Mouse (Mus musculus): ENCODE results near the gene Snn. TPM values are rescaled to one million over a fixed set of nuclear protein-coding genes. Genes with fewer than 3 reads are reported as not detected.

The Snn gene
- total and polyA plus RNA-seq, 3 experiments = 22.6 to 32.3 (median 23.9) TPM

DNA sequence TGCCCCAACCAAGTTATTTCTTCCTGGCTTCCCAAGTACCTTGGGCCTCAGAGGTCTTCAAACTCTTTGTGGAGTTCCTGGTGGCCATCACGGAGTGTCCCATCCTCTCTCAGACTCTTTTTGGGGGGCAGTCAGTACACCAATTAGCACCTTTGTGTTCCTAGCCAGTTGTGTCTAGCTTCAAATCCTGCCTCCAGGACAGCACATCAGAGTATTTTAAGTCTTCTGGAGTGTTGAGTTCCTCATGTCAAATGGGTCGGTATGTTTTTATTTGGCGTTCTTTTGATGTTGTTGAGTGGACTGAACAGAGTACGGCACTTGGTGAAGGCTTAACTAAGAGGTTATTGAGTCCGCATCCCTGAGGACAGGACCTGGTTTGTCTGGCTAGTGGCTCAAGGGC, 4.7 kb downstream of the Snn start:
- peaks cover 27% of the 10 kb centered on the region for H3K4me1 ChIP-seq (ENCODE audit: control insufficient read depth, insufficient read depth, low read length)
- peak overlapping the region; percentile 95 for H3K27ac ChIP-seq
- no peak for TF ChIP-seq CTCF (IDR thresholded peaks at IDR 0.05)
- no peak for TF ChIP-seq POLR2A (IDR thresholded peaks at IDR 0.05; ENCODE audit: insufficient read depth, low read depth, low read length)
- TF ChIP-seq EP300 (IDR thresholded peaks at IDR 0.05; ENCODE audit: insufficient read depth, low read depth, low read length) = no peak
- DNase-seq = no peak
- peak overlapping the region; percentile 47; the same call in 1 of the 2 replicates for H3K4me3 ChIP-seq
- WGBS = 61% methylated on average over 5 of the region's 5 CpGs
- no peaks in the 10 kb centered on the region for H3K27me3 ChIP-seq (ENCODE audit: control insufficient read depth, insufficient read depth, low read length)
- peaks cover 3% of the 10 kb centered on the region for H3K36me3 ChIP-seq (ENCODE audit: control insufficient read depth, insufficient read depth, low read length)
- H3K79me2 ChIP-seq (replicated peaks; ENCODE audit: control insufficient read depth, insufficient read depth, low read length) = no peaks in the 10 kb centered on the region
- intact Hi-C loops (cut with DNase I) = no loop called here
- no peak overlapping the region for H3K9ac ChIP-seq (ENCODE audit: low read depth, low read length)

DNA sequence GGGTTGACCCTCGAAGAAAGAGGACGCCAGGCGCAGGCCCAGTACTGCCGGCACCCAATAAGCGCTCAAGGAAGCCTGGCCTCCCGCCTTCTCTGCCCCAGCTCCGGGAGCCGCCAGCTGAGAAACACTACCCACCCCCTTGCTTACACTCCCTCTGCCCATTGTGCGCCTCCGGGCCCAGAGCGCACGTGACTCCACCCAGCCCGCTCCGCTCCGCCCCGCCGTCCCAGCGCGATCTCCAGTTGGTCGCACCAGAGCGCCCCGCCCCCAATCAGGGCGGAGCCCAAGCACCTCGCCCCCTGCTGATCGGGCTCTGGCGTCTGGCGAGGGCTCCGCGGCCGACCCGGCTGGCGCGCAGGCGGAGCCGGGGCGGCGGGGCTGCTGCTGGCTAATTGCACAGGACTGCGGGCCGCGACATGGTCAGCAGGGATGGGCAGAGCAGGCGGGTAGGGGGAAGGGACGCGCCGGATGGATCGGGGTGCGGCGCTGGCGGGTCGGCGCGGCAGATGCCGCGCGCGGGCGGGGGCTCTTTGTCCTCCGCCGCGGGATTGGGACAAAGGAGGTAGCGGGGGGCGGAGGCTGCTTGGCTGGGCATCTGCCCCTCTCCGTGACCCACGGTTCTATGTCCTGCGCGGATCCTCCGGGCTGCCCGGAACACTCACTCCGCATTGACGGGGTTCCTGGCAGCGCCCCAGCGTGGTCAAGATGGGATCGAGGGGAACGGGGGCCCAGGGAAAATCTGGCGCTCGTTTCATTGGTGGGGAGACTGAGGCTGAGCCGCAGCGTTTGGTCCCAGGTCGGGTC, 5.5 kb downstream of the Snn start, which contains the start of gene Litaf:
Gene Litaf, minus strand, starts transcription at position 129 of the 804 bp plus-strand sequence.
- H3K9ac ChIP-seq (ENCODE audit: low read depth, low read length) = peak within 1 kb of the TSS; percentile 94
- intact Hi-C loops (cut with DNase I) = loop anchor here (2.0 kb wide), 2 partner anchors 29 to 67 kb away; no protein-coding TSS in a partner anchor
- WGBS = under 1% methylated on average over 78 of the region's 78 CpGs
- H3K4me3 ChIP-seq = peak within 1 kb of the TSS; percentile 88
- peak; percentile 51 for TF ChIP-seq CTCF (IDR thresholded peaks at IDR 0.05)
- TF ChIP-seq POLR2A (IDR thresholded peaks at IDR 0.05; ENCODE audit: insufficient read depth, low read depth, low read length) = peak; percentile 67
- no peak for TF ChIP-seq EP300 (IDR thresholded peaks at IDR 0.05; ENCODE audit: insufficient read depth, low read depth, low read length)
- no peaks in the 10 kb centered on the region for H3K27me3 ChIP-seq (ENCODE audit: control insufficient read depth, insufficient read depth, low read length)
- H3K27ac ChIP-seq = peak within 1 kb of the TSS; percentile 95
- peaks cover 3% of the 10 kb centered on the region for H3K36me3 ChIP-seq (ENCODE audit: control insufficient read depth, insufficient read depth, low read length)
- no peaks in the 10 kb centered on the region for H3K79me2 ChIP-seq (replicated peaks; ENCODE audit: control insufficient read depth, insufficient read depth, low read length)
- DNase-seq = peak; percentile 98 to 99
- peaks cover 30% of the 10 kb centered on the region for H3K4me1 ChIP-seq (ENCODE audit: control insufficient read depth, insufficient read depth, low read length)

DNA sequence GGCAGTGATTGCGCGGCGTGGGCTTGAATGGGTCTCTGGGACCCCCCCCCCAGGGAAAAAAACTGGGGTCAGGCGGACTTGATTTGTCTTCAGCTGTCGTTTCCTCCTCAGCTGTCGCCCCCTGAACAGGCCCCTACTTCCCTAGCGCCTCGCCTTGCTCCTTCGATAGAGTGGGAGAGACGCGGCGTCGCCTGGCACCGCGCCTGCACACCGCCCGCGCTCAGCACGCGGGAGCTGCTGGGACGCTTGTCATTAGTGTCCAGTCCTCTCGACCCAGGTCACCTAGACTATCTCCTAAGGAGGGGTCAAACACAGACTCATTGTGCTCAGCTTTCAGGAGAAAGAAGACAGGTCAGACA, 6.1 kb downstream of the Snn start:
- Histone ChIP-seq H3K79me2 (replicated peaks; ENCODE audit: control insufficient read depth, insufficient read depth, low read length) (no peaks in the 10 kb centered on the region), H3K27ac (peak overlapping the region; percentile 95), H3K4me3 (peak overlapping the region; percentile 88), H3K36me3 (ENCODE audit: control insufficient read depth, insufficient read depth, low read length) (peaks cover 3% of the 10 kb centered on the region), H3K4me1 (ENCODE audit: control insufficient read depth, insufficient read depth, low read length) (peaks cover 34% of the 10 kb centered on the region), H3K27me3 (ENCODE audit: control insufficient read depth, insufficient read depth, low read length) (no peaks in the 10 kb centered on the region), H3K9ac (ENCODE audit: low read depth, low read length) (peak overlapping the region; percentile 94)
- intact Hi-C loops (cut with DNase I) = loop anchor here (2.0 kb wide), 2 partner anchors 30 to 66 kb away; no protein-coding TSS in a partner anchor
- WGBS = under 1% methylated on average over 22 of the region's 22 CpGs
- DNase-seq = peak; percentile 65 to 71
- TF ChIP-seq POLR2A (IDR thresholded peaks at IDR 0.05; ENCODE audit: insufficient read depth, low read depth, low read length) (no peak), CTCF (IDR thresholded peaks at IDR 0.05) (no peak), EP300 (IDR thresholded peaks at IDR 0.05; ENCODE audit: insufficient read depth, low read depth, low read length) (no peak)

DNA sequence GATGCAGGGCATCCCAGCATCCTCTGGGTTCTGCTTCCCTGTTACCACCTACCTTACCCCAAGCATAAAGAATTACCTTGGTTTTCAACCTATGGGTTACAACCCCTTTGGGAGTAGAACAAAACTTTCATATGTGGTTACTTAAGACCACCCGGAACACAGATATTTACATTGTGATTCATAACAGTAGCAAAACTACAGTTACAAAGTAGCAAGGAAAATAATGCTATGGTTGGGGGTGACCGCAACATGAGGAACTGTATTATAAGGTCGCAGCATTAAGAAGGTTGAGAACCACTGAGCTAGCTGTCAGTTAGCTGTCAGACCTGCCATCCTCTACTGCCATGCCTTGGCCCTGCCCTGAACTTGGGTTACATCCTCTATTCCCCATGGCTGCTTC, 7.9 kb downstream of the Snn start:
- peak overlapping the region; percentile 71 for H3K27ac ChIP-seq
- 89% methylated on average over 3 of the region's 3 CpGs for WGBS
- H3K36me3 ChIP-seq (ENCODE audit: control insufficient read depth, insufficient read depth, low read length) = no peaks in the 10 kb centered on the region; the same call in 1 of the 2 replicates
- H3K9ac ChIP-seq (ENCODE audit: low read depth, low read length) = no peak overlapping the region
- no peak overlapping the region for H3K4me3 ChIP-seq
- intact Hi-C loops (cut with DNase I) = loop anchor here (2.0 kb wide), 1 partner anchor 24 kb away; no protein-coding TSS in a partner anchor
- H3K79me2 ChIP-seq (replicated peaks; ENCODE audit: control insufficient read depth, insufficient read depth, low read length) = 0 out of 2 replicates have a peak, but pooled peaks cover 2% of the 10 kb centered on the region
- DNase-seq = no peak
- H3K27me3 ChIP-seq (ENCODE audit: control insufficient read depth, insufficient read depth, low read length) = no peaks in the 10 kb centered on the region
- TF ChIP-seq POLR2A (IDR thresholded peaks at IDR 0.05; ENCODE audit: insufficient read depth, low read depth, low read length) = no peak
- no peak for TF ChIP-seq EP300 (IDR thresholded peaks at IDR 0.05; ENCODE audit: insufficient read depth, low read depth, low read length)
- TF ChIP-seq CTCF (IDR thresholded peaks at IDR 0.05) = no peak
- peaks cover 30% of the 10 kb centered on the region for H3K4me1 ChIP-seq (ENCODE audit: control insufficient read depth, insufficient read depth, low read length)

DNA sequence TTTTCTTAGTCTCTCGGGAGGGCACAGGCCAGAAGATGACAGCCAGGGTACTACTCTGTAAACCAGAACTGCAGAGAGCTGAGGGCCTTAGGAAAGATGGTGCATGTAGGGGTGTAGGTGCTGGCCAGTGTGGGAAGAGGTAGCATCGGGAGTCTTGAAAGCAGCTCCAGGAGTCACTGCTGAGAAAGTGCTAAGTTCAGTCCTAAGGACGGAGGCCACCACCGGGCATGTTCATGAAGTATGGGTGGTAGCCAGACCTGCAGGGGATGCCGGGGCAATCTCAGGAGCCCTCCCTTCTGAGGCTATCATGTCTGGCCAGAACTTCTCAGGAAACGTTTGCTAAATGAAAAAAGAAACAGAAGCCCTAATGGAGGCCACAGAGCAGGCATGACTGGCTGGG, 8.5 kb downstream of the Snn start:
- Histone ChIP-seq H3K9ac (ENCODE audit: low read depth, low read length) (no peak overlapping the region), H3K4me3 (no peak overlapping the region), H3K4me1 (ENCODE audit: control insufficient read depth, insufficient read depth, low read length) (peaks cover 27% of the 10 kb centered on the region), H3K36me3 (ENCODE audit: control insufficient read depth, insufficient read depth, low read length) (no peaks in the 10 kb centered on the region; the same call in 1 of the 2 replicates), H3K27me3 (ENCODE audit: control insufficient read depth, insufficient read depth, low read length) (no peaks in the 10 kb centered on the region), H3K79me2 (replicated peaks; ENCODE audit: control insufficient read depth, insufficient read depth, low read length) (peaks cover 4% of the 10 kb centered on the region; the same call in 1 of the 2 replicates), H3K27ac (peak overlapping the region; percentile 71)
- no peak for DNase-seq
- intact Hi-C loops (cut with DNase I) = loop anchor here (2.0 kb wide), 1 partner anchor 24 kb away; no protein-coding TSS in a partner anchor
- 38% methylated on average over 6 of the region's 6 CpGs for WGBS
- TF ChIP-seq CTCF (IDR thresholded peaks at IDR 0.05) (no peak), POLR2A (IDR thresholded peaks at IDR 0.05; ENCODE audit: insufficient read depth, low read depth, low read length) (no peak), EP300 (IDR thresholded peaks at IDR 0.05; ENCODE audit: insufficient read depth, low read depth, low read length) (no peak)
